20 mouse cellular contexts compared by ENCODE assay signal in genomic region chr4:105703408-105703807, GRCm38 (mm10).
DNase-seq lines count a peak whose midpoint lies in the region; ATAC-seq and TF ChIP-seq lines count a peak whose summit lies in the region.
"Had no signal": no experiment of that assay in that cellular context is flagged by ENCODE, and none has a peak within 500 bp of the region (broad histone marks: within the 10 kb centered on the region; RNA-seq: fewer than 3 reads in every experiment).

No protein-coding gene starts in this region.

- TF ChIP-seq POLR2A in liver, adult 2 months (IDR thresholded peaks at IDR 0.05; ENCODE audit: extremely low read depth, insufficient read depth, low read length): no peak

- H3K79me2 ChIP-seq in liver, adult 2 months (ENCODE audit: control insufficient read depth, insufficient read depth, low read length): no peaks in the 10 kb centered on the region

- TF ChIP-seq EP300 in liver, postnatal 0 days (IDR thresholded peaks at IDR 0.05; ENCODE audit: low read depth): no peak

- no peaks in the 10 kb centered on the region for H3K27me3 ChIP-seq in liver, adult 2 months (ENCODE audit: control insufficient read depth, insufficient read depth, low read length)
- H3K27me3 ChIP-seq in liver, postnatal 0 days (ENCODE audit: insufficient read depth, low read length): no peaks in the 10 kb centered on the region
- no peaks in the 10 kb centered on the region for H3K27me3 ChIP-seq in lung, embryonic 16.5 days (ENCODE audit: control insufficient read depth, insufficient read depth, low read depth, low read length)
- H3K27me3 ChIP-seq: embryonic facial prominence, embryonic 12.5 days; forebrain, embryonic 13.5 days; forebrain, embryonic 15.5 days had no signal

- no peak overlapping the region for H3K9ac ChIP-seq in liver, adult 2 months (ENCODE audit: low read depth, low read length)
- no peak overlapping the region for H3K9ac ChIP-seq in liver, postnatal 0 days (replicated peaks)
- no peak overlapping the region for H3K9ac ChIP-seq in lung, embryonic 16.5 days (ENCODE audit: low read length)
- H3K9ac ChIP-seq: embryonic facial prominence, embryonic 12.5 days; forebrain, embryonic 13.5 days; forebrain, embryonic 15.5 days had no signal

- no peak for TF ChIP-seq CTCF in liver, adult 2 months (IDR thresholded peaks at IDR 0.05; ENCODE audit: low read depth, low read length)
- TF ChIP-seq CTCF in liver, postnatal 0 days (IDR thresholded peaks at IDR 0.05; ENCODE audit: low read depth): no peak

- H3K4me3 ChIP-seq in liver, adult 2 months (ENCODE audit: insufficient read depth, low read depth, low read length): no peak overlapping the region
- no peak overlapping the region for H3K4me3 ChIP-seq in liver, postnatal 0 days (ENCODE audit: low read depth, low read length)
- no peak overlapping the region for H3K4me3 ChIP-seq in lung, embryonic 16.5 days (ENCODE audit: low read length)
- H3K4me3 ChIP-seq: embryonic facial prominence, embryonic 10.5 days; embryonic facial prominence, embryonic 12.5 days; forebrain, embryonic 13.5 days; forebrain, embryonic 15.5 days had no signal

- no peak for ATAC-seq in liver, postnatal 0 days
- no peak for ATAC-seq in lung, embryonic 16.5 days (ENCODE audit: low read depth)
- peak; percentile 78 for ATAC-seq in granulocyte monocyte progenitor cell, adult 5-6 weeks (replicated peaks; ENCODE audit: poor library complexity, severe bottlenecking)
- peak; percentile 81 for ATAC-seq in megakaryocyte progenitor cell, adult 5-6 weeks (replicated peaks; ENCODE audit: poor library complexity)
- no peak for ATAC-seq in frontal cortex, adult (ENCODE audit: low TSS enrichment)
- ATAC-seq: forebrain, embryonic 13.5 days; forebrain, embryonic 15.5 days had no signal

- no peak overlapping the region for H3K4me2 ChIP-seq in liver, postnatal 0 days (ENCODE audit: low read depth, low read length)
- no peak overlapping the region for H3K4me2 ChIP-seq in lung, embryonic 16.5 days (ENCODE audit: low read depth, low read length)
- H3K4me2 ChIP-seq: embryonic facial prominence, embryonic 12.5 days; forebrain, embryonic 13.5 days; forebrain, embryonic 15.5 days had no signal

- peak; percentile 30 for DNase-seq in liver, adult 2 months (ENCODE audit: extremely low read depth, low read depth, low spot score)
- DNase-seq in liver, postnatal 0 days: no peak
- DNase-seq in lung, postnatal 14 days: no peak
- no peak for DNase-seq in right cerebral cortex, postnatal 14 days
- DNase-seq: adrenal gland, adult 2 months; adrenal gland, postnatal 25 days; cerebellum, adult 11 months; cerebellum, adult 18-20 months; cerebellum, adult 8-10 months; cerebellum, adult 9-11 months; cerebellum, postnatal 14 days; cerebellum, postnatal 36 days had no signal

- H3K9me3 ChIP-seq in liver, postnatal 0 days (ENCODE audit: low read length): no peaks in the 10 kb centered on the region
- H3K9me3 ChIP-seq in lung, embryonic 16.5 days (ENCODE audit: control insufficient read depth, low read length): no peaks in the 10 kb centered on the region
- H3K9me3 ChIP-seq: embryonic facial prominence, embryonic 10.5 days; embryonic facial prominence, embryonic 12.5 days; forebrain, embryonic 13.5 days; forebrain, embryonic 15.5 days had no signal

- H3K4me1 ChIP-seq in liver, adult 2 months (ENCODE audit: control insufficient read depth, insufficient read depth, low read length): no peaks in the 10 kb centered on the region; the same call in 1 of the 2 replicates
- H3K4me1 ChIP-seq in liver, postnatal 0 days (ENCODE audit: insufficient read depth): no peaks in the 10 kb centered on the region
- peaks cover 9% of the 10 kb centered on the region; the same call in 1 of the 2 replicates for H3K4me1 ChIP-seq in lung, embryonic 16.5 days (replicated peaks; ENCODE audit: control insufficient read depth, insufficient read depth, low read length)
- H3K4me1 ChIP-seq: embryonic facial prominence, embryonic 10.5 days; embryonic facial prominence, embryonic 12.5 days; forebrain, embryonic 13.5 days; forebrain, embryonic 15.5 days had no signal

- no peak overlapping the region for H3K27ac ChIP-seq in liver, adult 2 months (replicated peaks; ENCODE audit: insufficient read depth, low read depth, low read length)
- no peak overlapping the region for H3K27ac ChIP-seq in liver, postnatal 0 days (ENCODE audit: low read depth)
- peak overlapping the region; percentile 32; the same call in 1 of the 2 replicates for H3K27ac ChIP-seq in lung, embryonic 16.5 days (ENCODE audit: low read length)
- H3K27ac ChIP-seq: embryonic facial prominence, embryonic 10.5 days; embryonic facial prominence, embryonic 12.5 days; forebrain, embryonic 13.5 days; forebrain, embryonic 15.5 days had no signal

- WGBS in liver, adult 2 months: 68% methylated on average over 3 of the region's 3 CpGs
- WGBS in liver, postnatal 0 days (ENCODE audit: insufficient replicate concordance): 44% methylated on average over 3 of the region's 3 CpGs
- WGBS in lung, embryonic 16.5 days: 68% methylated on average over 3 of the region's 3 CpGs

- no peaks in the 10 kb centered on the region for H3K36me3 ChIP-seq in liver, adult 2 months (ENCODE audit: control insufficient read depth, insufficient read depth, low read length)
- H3K36me3 ChIP-seq in liver, postnatal 0 days (replicated peaks; ENCODE audit: insufficient read depth, low read length): no peaks in the 10 kb centered on the region
- no peaks in the 10 kb centered on the region for H3K36me3 ChIP-seq in lung, embryonic 16.5 days (ENCODE audit: control insufficient read depth, insufficient read depth, low read length)
- H3K36me3 ChIP-seq: embryonic facial prominence, embryonic 10.5 days; embryonic facial prominence, embryonic 12.5 days; forebrain, embryonic 15.5 days had no signal

Comparison
In these comparisons a context has a peak if more than half of its experiments do, and no peak if none do; other contexts are left out.
1. ATAC-seq: peak in granulocyte monocyte progenitor cell, adult 5-6 weeks (single experiment) and megakaryocyte progenitor cell, adult 5-6 weeks (single experiment); none in liver, postnatal 0 days (single experiment), lung, embryonic 16.5 days (single experiment) and frontal cortex, adult (single experiment).